Mouse (Mus musculus): ENCODE data around the gene Ppp1r9a. TPM values are rescaled to one million over a fixed set of nuclear protein-coding genes. Genes with fewer than 3 reads are reported as not detected.

The Ppp1r9a gene
- polyA plus RNA-seq, 1 experiment, result 3.5 TPM

DNA sequence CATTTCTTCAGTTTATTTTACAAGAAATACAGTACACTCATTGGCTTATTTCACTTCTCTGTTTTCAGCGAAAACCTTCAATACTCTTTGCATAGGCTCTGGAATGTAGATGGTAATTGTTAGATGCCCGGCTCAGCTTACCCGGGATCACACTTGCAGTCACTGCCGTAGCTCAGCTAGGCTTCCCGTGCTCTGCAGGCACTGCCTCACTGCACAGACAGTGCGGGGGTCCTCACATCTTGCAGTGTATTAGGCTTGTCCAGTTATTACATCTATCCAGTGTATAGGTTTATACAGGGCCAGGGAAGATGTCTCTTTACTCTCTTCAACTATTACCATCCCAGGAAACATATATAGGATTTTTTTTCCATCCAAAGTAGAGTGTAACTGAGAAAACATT is 37.4 kb downstream of the Ppp1r9a start:
- 88% methylated on average over 6 of the region's 6 CpGs for WGBS

DNA sequence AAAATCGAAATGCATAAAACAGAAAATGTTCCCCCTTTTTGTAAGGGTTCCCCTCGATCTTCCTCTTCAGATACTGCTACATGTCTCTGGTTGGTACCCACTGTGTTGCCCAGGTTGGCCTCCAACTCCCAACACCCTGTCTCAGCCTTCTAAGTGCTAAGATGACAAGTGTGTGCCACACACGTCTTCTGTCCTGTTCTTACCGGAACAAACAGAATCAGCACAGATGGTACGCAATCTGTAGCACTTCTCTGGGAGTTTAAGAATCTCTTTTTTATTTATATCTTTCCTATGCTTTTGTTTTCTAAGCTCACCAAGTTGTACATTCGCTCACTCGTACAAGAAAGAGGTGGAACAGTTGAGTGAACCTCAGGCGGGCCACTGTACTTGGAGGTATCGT is 37.9 kb downstream of the Ppp1r9a start:
- 87% methylated on average over 9 of the region's 9 CpGs for WGBS
- Histone ChIP-seq H3K4me3 (replicated peaks; ENCODE audit: control insufficient read depth, low read depth, low read length) (no peak overlapping the region), H3K27ac (ENCODE audit: control insufficient read depth, insufficient read depth, low read depth, low read length, poor library complexity) (no peak overlapping the region), H3K4me1 (ENCODE audit: control insufficient read depth, insufficient read depth, low read length) (no peaks in the 10 kb centered on the region)
- TF ChIP-seq CTCF (IDR thresholded peaks at IDR 0.05; ENCODE audit: control insufficient read depth, insufficient read depth, low read length) (no peak), POLR2A (IDR thresholded peaks at IDR 0.05; ENCODE audit: borderline replicate concordance, control insufficient read depth, low read depth, low read length) (no peak)

More for the DNA sequence above, 37.4 kb downstream of the Ppp1r9a start:
- H3K4me1 ChIP-seq (ENCODE audit: control insufficient read depth, insufficient read depth, low read length), result no peaks in the 10 kb centered on the region
- no peak overlapping the region for H3K4me3 ChIP-seq (replicated peaks; ENCODE audit: control insufficient read depth, low read depth, low read length)
- no peak overlapping the region for H3K27ac ChIP-seq (ENCODE audit: control insufficient read depth, insufficient read depth, low read depth, low read length, poor library complexity)
- no peak for TF ChIP-seq CTCF (IDR thresholded peaks at IDR 0.05; ENCODE audit: control insufficient read depth, insufficient read depth, low read length)
- TF ChIP-seq POLR2A (IDR thresholded peaks at IDR 0.05; ENCODE audit: borderline replicate concordance, control insufficient read depth, low read depth, low read length), result no peak

DNA sequence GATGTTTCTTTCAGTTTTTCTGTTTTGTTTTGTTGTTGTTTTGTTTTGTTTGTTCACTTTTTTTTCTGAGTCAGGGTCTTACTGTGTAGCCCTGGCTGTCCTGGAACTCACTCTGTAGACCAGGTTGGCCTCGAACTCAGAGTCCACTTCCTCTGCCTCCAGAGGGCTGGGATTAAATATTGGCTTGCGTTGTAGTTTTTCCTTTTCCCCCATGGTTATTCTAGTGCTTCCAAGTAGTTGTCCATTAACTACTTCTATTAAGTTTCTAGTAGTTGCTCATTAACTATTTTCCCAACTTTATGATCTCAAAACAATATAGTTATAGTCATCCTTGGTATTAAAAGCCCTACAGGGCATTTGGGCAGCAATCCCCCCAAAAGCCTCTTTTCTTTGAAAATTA is 41.1 kb downstream of the Ppp1r9a start:
- Histone ChIP-seq H3K4me1 (ENCODE audit: control insufficient read depth, insufficient read depth, low read length) (no peaks in the 10 kb centered on the region), H3K4me3 (replicated peaks; ENCODE audit: control insufficient read depth, low read depth, low read length) (no peak overlapping the region), H3K27ac (ENCODE audit: control insufficient read depth, insufficient read depth, low read depth, low read length, poor library complexity) (no peak overlapping the region)
- WGBS, result 82% methylated on average over 2 of the region's 2 CpGs
- TF ChIP-seq POLR2A (IDR thresholded peaks at IDR 0.05; ENCODE audit: borderline replicate concordance, control insufficient read depth, low read depth, low read length) (no peak), CTCF (IDR thresholded peaks at IDR 0.05; ENCODE audit: control insufficient read depth, insufficient read depth, low read length) (no peak)

DNA sequence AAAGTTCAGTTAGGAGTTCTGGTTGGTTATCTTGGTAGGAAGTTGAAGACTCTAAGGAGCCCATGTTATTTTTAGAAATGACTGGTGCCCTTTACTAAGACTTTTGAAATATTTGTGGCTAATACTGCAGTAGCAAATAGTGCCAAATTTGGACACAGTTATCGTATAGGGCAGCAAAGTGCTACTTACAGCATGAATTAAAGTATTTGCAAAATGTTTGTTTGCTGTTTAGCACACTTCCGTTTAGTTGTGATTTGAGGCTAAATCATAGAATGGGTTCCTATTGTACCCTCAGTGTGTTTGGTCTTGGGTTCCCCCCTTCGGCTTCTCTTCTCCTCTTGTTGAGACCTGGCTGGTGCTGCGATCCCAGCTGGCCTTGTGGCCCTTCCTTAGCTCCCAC is 45.3 kb downstream of the Ppp1r9a start:
- Histone ChIP-seq H3K4me3 (replicated peaks; ENCODE audit: control insufficient read depth, low read depth, low read length) (no peak overlapping the region), H3K27ac (ENCODE audit: control insufficient read depth, insufficient read depth, low read depth, low read length, poor library complexity) (no peak overlapping the region), H3K4me1 (ENCODE audit: control insufficient read depth, insufficient read depth, low read length) (no peaks in the 10 kb centered on the region)
- TF ChIP-seq CTCF (IDR thresholded peaks at IDR 0.05; ENCODE audit: control insufficient read depth, insufficient read depth, low read length) (no peak), POLR2A (IDR thresholded peaks at IDR 0.05; ENCODE audit: borderline replicate concordance, control insufficient read depth, low read depth, low read length) (no peak)
- 66% methylated on average over 4 of the region's 4 CpGs for WGBS

DNA sequence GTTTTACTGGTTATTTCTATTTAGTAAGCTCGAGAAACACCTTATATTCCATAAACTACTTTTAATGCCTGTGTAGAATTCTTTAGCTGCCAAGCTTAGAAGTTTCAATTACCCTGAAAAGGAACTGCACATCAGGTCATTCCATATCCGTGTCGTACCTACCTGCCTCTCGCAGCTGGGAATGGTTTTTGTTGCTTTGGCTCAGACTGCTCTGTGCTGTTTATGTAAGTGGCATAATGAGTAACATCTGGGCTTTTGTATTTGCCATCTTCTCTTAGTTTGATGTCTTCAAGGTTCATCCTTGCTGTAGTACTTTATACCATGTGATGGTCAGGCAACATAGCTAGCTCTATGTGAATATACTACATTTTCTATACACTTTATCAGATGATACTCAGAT is 47.0 kb downstream of the Ppp1r9a start:
- TF ChIP-seq CTCF (IDR thresholded peaks at IDR 0.05; ENCODE audit: control insufficient read depth, insufficient read depth, low read length) (no peak), POLR2A (IDR thresholded peaks at IDR 0.05; ENCODE audit: borderline replicate concordance, control insufficient read depth, low read depth, low read length) (no peak)
- no peaks in the 10 kb centered on the region for H3K4me1 ChIP-seq (ENCODE audit: control insufficient read depth, insufficient read depth, low read length)
- no peak overlapping the region for H3K4me3 ChIP-seq (replicated peaks; ENCODE audit: control insufficient read depth, low read depth, low read length)
- H3K27ac ChIP-seq (ENCODE audit: control insufficient read depth, insufficient read depth, low read depth, low read length, poor library complexity), result no peak overlapping the region
- 79% methylated on average over 4 of the region's 4 CpGs for WGBS

DNA sequence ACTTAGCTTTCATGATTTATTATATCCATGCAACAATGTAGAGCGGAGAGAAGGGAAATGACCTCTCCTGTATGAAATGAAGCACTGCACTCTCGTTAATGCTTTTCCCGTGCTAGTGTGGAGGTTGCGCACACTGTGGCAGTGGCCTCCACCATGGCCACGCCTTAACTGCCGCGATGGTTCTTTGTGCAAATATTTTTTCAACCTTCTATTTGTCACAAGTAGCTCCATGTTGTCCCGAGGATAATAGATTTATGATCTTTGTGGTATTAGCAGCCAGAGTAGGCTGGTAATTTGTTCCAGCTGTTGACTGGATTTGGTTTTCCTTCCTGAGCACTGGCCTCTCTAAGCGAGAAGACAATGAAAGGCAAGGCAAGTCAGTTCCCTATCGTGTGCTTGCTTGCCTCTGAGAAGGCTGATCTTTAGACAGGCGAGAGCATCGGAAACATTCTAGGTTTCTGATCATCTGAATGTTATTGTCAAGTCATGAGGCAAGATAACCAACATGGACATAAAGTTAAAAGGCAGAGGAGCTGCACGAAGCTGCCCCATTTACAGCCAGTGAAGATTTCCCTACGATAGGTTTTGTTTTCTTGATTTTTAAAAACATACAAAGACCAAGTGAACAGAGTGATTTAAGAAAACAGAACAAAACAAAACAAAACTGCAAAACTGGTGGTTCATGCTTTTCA is 50.5 kb downstream of the Ppp1r9a start:
- no peak overlapping the region for H3K27ac ChIP-seq (ENCODE audit: control insufficient read depth, insufficient read depth, low read depth, low read length, poor library complexity)
- 33% methylated on average over 14 of the region's 14 CpGs for WGBS
- H3K4me3 ChIP-seq (replicated peaks; ENCODE audit: control insufficient read depth, low read depth, low read length), result no peak overlapping the region
- H3K4me1 ChIP-seq (ENCODE audit: control insufficient read depth, insufficient read depth, low read length), result no peaks in the 10 kb centered on the region
- TF ChIP-seq POLR2A (IDR thresholded peaks at IDR 0.05; ENCODE audit: borderline replicate concordance, control insufficient read depth, low read depth, low read length) (no peak), CTCF (IDR thresholded peaks at IDR 0.05; ENCODE audit: control insufficient read depth, insufficient read depth, low read length) (no peak)

DNA sequence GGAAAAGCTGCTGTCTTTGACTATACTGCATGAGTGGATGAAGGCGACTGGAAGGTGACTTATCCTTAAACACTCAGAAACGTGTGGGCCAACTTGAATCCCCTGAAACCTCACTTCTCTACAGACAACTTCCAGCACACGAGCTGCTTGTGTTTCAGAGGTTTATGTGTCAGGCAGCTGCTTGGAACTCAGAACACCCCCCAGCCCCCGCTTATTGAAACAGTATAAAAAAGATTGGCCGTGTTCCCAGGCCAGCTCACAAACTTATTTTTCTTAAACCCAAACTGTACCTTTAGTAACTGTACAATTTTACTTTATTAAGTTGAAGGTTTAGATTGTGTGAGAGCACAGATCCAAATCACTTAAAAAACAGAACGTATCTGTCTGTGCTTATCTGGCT is 53.9 kb downstream of the Ppp1r9a start:
- 68% methylated on average over 6 of the region's 6 CpGs for WGBS
- H3K27ac ChIP-seq (ENCODE audit: control insufficient read depth, insufficient read depth, low read depth, low read length, poor library complexity), result no peak overlapping the region
- no peaks in the 10 kb centered on the region for H3K4me1 ChIP-seq (ENCODE audit: control insufficient read depth, insufficient read depth, low read length)
- TF ChIP-seq CTCF (IDR thresholded peaks at IDR 0.05; ENCODE audit: control insufficient read depth, insufficient read depth, low read length) (no peak), POLR2A (IDR thresholded peaks at IDR 0.05; ENCODE audit: borderline replicate concordance, control insufficient read depth, low read depth, low read length) (no peak)
- H3K4me3 ChIP-seq (replicated peaks; ENCODE audit: control insufficient read depth, low read depth, low read length), result no peak overlapping the region

DNA sequence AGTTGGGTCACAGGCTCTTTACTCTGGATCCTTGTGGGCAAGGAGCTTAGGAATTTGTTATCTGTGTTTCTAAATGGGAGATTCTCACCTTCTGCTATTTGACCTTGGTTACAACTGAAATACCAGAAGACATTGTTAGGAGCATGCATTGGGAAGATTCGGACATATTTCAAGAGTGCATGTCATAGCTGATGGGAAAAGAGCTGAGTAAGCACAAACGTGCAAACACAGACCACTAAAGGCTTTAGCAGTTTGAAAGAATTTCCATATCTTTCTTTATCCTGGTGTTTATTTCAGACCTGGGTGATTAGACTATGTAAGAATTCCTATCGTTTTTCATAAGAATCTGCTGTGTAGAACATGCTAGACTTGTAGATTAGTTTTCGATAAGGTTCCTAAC is 59.5 kb downstream of the Ppp1r9a start:
- TF ChIP-seq POLR2A (IDR thresholded peaks at IDR 0.05; ENCODE audit: borderline replicate concordance, control insufficient read depth, low read depth, low read length) (no peak), CTCF (IDR thresholded peaks at IDR 0.05; ENCODE audit: control insufficient read depth, insufficient read depth, low read length) (no peak)
- H3K4me1 ChIP-seq (ENCODE audit: control insufficient read depth, insufficient read depth, low read length), result no peaks in the 10 kb centered on the region
- no peak overlapping the region for H3K27ac ChIP-seq (ENCODE audit: control insufficient read depth, insufficient read depth, low read depth, low read length, poor library complexity)
- 74% methylated on average over 4 of the region's 4 CpGs for WGBS
- H3K4me3 ChIP-seq (replicated peaks; ENCODE audit: control insufficient read depth, low read depth, low read length), result no peak overlapping the region

DNA sequence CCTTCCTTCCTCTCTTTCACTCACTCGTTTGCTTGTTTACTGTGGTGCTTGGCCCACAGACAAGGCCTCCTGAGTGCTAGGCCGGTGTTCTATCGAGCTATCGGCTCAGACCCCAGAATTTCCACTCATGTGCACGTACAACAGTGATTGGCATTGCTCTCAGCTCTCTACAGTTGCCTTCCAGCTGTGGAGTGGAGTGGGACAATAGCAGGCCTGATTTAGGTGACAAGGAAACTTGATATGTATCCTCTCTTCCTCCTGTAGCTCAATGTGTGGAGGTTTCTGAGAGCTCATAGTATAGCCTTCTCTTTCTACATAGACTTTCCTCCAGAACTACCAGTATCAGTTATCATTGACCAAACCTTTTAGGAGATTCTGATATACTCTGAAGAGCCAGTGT is 60.3 kb downstream of the Ppp1r9a start:
- TF ChIP-seq CTCF (IDR thresholded peaks at IDR 0.05; ENCODE audit: control insufficient read depth, insufficient read depth, low read length) (no peak), POLR2A (IDR thresholded peaks at IDR 0.05; ENCODE audit: borderline replicate concordance, control insufficient read depth, low read depth, low read length) (no peak)
- H3K4me3 ChIP-seq (replicated peaks; ENCODE audit: control insufficient read depth, low read depth, low read length), result no peak overlapping the region
- H3K4me1 ChIP-seq (ENCODE audit: control insufficient read depth, insufficient read depth, low read length), result no peaks in the 10 kb centered on the region
- H3K27ac ChIP-seq (ENCODE audit: control insufficient read depth, insufficient read depth, low read depth, low read length, poor library complexity), result no peak overlapping the region
- 83% methylated on average over 5 of the region's 5 CpGs for WGBS
